Mouse (Mus musculus) C2C12 (cell line): ENCODE measurements at regions not wholly inside any gene's neighbourhood (a gene's known extent, or its start where the extent isn't known, plus 50 kb on each side); places are given as distances from the start of the nearest gene placed in this dataset.

Source experiments
- CEBPB ChIP-seq: IDR thresholded peaks from one replicate; pipeline ENCODE4 v1.6.1; 2011; ENCODE audit warnings: low read depth, mild to moderate bottlenecking, control low read depth, moderate library complexity
- CTCF ChIP-seq: IDR thresholded peaks from one replicate; pipeline ENCODE4 v1.5.1; 2011; ENCODE audit not compliant: control insufficient read depth, insufficient read depth, insufficient read length
- MAX ChIP-seq: IDR thresholded peaks from one replicate; pipeline ENCODE4 v1.6.1; 2011; ENCODE audit warnings: mild to moderate bottlenecking, control low read depth

DNA sequence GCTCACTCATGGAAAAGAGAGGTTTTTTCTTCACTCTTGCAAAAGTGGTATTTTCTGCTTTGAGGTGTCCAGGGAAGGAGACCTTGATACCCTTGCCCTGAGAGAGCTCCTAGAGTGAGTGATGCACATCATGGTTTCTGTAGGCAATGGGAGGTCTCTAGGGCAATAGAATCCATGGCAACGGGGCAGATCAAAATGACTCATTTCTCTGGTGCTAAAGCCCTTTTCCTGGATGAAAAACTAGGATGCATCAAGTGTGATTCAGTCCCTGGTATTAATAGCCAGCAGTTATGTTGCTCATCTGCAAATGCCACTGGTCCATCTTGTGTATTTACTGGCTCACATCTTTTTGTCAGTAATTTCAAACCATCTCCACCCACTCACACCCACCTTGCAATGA lies 539.1 kb upstream of the Marcks start:
- no peak for TF ChIP-seq CTCF
- TF ChIP-seq MAX, result no peak
- TF ChIP-seq CEBPB, result no peak
